Mouse (Mus musculus): ENCODE data around the gene Smtnl1.

Smtnl1 gene

DNA sequence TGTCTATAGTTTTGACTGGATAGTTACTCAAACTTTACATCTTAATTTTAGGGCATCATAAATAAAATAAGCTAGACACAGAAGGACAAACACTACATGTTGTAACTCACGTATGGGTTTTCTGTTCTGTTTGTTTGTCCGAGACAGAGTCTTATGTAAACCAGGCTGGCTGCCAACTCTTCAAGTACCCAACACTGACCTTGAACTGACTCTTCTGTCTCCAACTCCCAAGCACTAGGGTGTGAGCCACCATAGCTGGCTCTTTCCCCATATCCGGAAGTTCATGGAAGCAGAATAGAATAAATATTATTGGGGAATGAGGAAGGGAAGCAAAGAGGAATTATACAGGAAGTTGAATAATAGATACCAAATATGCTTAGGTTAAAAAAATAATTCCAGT, 29.9 kb downstream of the Smtnl1 start:
- peak; percentile 42 for DNase-seq

DNA sequence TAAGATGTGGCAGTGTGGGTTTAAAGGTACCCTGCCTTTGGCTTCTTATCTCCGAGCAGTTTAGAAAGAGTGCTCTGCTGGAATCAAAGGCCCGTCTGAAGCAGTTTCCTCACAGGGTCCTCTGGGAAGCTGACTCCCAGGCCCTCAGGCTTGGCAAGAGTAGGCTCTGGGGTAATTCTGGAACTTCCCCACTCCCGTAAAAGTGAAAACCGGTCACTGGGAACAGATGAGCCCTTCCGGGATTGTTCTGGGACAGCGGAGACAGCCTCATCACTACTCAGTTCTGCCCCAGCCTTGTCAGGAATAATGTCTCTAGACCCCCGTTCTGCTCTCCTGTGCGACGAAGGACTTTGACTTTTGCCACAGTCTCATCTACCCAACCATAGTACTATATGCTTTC, 32.0 kb downstream of the Smtnl1 start:
- no peak for DNase-seq

DNA sequence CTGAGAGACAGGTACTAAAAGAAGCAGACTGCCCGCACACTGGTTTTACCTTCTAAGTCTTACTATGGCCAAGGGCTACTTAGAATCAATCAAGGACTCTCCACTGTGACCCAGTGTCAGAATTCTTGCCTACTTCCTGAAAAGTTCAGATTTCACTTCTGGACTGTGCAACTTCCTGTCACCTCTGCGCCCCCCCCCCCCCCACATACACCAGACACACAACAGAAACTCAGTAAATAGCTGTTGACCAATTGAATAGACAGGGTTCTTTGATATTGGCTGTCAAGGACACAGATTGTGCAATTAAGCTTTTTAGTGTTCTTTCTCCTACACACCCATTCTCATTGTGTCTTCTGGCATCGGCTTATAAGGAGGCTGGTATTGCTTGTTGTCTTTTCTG, 34.1 kb downstream of the Smtnl1 start:
- DNase-seq, result no peak

DNA sequence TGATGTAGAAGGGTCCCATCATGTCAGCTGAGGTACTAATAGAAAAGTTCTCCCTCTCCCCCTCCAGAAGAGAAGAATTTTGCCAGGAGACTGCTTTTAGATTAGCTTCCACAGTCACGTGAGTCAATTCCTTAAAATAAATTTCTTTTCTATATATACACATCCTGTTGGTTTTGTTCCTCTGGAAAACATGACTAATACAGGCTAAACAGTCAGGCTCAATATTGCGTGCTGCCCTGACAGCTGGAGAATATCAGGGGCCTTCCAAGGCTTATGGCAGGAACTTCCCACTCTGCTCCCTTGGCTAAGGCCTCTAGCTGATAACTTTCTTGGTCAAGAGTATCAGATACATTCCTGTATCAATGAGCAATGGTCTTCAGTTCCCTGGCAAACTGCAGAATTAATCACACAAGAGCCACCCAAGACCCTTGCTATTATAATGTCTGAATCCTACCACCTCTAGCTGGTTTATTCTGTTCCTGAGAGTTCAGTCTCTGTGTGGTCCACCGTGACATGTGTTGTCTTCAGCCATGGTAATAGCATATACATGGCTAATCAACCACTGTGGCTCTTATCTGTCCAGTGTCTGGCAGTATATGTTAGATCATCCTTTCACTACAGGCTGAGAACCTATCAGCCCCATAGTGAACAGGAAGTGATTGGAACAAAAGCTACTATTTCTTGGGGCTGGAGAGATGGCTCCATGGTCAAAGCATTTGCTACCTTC, 38.4 kb downstream of the Smtnl1 start:
- peak; percentile 25 for DNase-seq

DNA sequence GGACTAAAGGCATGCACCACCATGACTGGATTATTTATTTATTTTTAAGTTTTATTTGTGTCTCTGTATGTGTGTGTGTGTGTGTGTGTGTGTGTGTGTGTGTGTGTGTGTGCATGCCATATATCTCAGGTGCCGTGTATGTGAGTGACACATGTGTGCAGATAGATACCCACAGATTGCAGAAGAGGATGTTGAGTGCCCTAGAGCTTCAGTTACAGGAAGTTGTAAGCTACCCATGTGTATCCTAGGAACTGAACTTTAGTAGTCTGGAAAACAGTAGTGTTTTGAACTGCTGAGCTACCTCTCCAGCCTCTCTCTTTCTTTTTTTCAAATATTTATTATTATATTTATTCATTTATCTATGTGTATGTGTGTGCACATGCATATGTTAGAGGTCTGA, 39.1 kb downstream of the Smtnl1 start:
- DNase-seq, result no peak

DNA sequence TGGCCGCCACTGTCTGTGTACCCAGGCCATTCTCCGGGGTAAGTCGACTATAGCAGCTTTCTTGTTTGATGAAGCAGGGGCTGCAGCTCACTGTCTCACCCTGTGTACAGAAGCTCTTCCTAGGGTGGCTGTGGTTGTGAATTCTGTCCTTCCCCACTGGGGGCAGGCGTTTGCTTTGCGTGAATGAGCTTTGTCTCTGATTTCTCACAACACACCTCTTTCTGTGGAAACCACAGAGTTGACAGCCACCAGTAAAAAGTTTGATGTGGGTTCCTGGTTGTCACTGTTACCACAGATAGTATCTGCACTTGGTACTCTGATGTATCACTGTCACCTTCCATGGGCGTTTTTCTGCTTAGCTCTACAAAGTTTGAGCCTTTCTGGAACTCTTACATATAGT, 43.2 kb downstream of the Smtnl1 start:
- peak; percentile 40 for DNase-seq

DNA sequence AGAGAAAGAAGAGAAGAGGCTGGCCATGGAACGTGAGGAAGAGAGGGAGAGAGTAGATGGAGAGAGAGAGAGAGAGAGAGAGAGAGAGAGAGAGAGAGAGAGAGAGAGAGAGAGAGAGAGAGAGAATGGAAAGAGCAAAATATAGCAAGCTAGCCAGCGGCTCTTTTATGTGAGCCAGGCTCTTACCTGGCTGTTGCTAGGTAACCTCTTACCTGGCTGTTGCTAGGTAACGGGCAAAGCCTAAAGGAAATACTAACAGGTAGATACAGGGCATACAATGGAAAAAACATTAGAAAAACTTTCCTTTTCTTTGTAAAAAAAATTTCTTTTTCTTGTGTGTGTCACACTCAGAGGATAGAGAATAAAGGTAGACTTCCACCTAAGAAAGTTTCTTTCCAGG, 44.7 kb downstream of the Smtnl1 start:
- peak; percentile 23 for DNase-seq

DNA sequence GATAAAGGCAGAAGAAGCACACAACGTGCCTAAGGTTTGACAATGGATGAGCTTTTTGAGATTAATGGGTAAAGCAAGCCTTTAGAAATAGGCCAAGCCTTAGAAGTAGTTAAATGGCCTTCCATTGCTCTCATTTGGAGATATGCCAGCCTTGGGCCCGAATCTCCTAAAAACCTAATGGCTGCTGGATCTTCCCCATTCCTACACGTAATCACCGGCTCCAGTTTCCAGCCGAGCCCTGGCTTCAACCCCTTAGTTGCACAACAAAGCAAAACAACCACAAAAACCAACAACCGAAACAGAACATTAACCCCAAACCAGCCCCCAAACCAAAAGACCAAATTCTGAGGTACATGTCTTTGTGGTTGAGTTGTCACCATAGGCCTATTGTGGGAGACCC, 46.8 kb downstream of the Smtnl1 start:
- DNase-seq, result peak; percentile 65

DNA sequence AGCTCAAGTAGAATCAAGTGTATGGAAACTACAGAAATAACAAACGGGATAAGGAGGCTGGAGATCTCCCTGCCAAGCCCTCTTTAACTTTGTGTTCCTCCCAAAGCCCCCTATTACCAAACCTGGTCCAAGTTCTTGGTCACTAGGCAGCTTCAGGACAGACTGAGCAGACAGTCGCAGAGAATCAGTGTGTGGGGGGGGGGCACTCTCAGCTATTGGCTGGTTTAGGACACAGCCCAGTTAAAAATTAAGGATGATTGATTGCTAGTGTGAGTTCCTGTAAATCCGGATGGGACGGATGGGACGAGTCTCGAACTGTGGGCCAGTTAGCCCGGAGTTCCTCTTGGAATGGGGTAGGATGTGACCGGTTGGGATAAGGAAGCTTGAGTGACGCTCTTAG, 47.2 kb downstream of the Smtnl1 start, which contains the start of gene Serping1:
Gene Serping1, minus strand, starts transcription at position 204 of the 400 bp plus-strand sequence.
- peak; percentile 29 for DNase-seq

DNA sequence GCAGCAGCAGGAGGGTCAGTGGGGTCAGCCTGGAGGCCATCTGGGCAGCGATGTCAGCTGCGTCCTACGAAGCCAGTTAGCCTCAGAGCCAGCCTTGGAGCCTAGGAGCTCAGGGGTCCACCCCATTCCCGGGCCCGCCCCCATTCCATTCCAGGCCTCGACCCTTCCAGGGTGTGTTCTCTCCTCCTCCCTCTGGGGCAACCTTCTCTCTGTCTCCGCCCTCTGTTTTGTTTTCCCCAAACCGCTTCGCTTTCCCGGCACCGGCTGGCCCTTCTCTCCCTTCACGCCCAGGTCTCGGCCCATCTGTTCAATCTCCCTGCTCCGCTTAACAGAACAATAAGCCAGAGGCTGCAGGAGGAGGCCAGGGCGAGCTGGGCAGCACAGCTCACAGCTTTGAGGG, 47.7 kb downstream of the Smtnl1 start:
- DNase-seq, result peak; percentile 94

DNA sequence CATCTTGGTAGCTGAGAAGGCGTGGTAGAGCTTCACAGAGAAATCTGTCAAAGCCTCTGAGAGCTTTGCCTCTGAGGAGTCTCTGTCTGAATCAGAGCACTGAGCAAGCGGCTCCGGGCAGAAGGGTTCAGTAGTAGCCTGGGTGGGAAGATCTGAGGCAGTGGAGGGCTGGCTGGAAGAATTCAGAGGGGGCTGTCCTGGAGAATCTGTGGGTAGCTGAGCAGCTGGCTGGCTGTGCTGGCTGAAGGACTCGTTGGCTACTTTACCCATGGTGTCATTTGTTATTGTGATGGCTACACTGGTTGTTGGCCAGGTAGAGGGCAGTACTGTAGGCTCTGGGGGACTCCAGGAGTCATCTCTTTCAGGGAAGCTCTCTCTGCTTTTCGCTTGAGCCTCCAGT, 49.3 kb downstream of the Smtnl1 start:
- peak; percentile 5 for DNase-seq

DNA sequence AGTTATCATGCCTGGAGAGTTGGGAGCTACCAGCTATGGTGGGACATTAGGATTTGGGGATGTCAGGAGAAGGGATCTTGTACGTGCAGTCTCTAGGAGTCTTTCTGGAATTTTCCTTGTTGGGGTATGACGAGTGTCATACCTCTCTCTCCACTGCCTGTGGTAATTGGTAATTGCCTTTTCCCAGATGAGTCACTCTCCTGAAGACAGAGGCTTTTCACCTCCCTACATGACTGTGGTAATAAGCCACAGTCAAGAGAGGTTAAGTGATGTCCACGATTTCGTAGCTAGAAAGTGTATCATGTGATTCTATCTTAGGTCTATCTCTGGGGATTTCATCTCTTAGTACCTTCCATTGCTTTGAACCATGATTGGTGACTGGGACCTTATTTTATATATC, 50.0 kb downstream of the Smtnl1 start:
- DNase-seq, result no peak

DNA sequence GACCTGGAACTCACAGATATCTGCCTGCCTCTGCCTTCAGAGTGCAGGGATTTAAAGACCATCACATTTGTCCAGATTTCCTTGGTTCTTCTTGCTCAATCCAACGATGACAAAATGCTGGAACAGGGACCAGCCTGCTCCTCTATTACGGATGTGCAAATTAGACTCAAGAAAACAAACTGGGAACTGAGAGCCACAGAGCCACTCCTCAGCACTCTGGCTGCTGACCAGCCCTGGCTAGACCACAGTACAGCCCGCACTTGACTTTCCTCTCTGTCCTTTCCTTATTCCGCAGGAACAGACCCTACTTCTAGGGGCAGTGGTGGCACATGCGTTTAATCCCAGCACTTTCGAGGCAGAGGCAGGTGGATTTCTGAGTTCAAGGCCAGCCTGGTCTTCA, 52.0 kb downstream of the Smtnl1 start:
- no peak for DNase-seq

DNA sequence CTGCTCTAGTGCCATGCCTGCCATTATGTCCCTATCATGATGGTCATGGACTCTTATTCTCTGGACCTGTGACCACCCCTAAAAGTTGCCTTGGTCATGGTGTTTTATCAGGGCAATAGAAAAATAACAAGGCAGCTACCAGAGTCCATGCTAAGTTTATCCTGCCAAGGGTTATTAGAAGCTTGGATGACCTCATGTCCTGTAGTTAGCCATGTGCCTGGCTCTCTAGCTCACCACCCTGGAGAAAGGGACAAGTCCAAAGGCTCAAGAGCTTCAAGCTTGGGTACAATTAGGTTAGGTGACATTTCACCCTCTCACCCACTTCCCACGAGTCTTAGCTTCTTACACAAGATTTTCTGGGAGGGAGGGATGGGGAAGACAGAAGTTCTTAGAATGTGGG, 59.6 kb downstream of the Smtnl1 start:
- DNase-seq, result no peak

DNA sequence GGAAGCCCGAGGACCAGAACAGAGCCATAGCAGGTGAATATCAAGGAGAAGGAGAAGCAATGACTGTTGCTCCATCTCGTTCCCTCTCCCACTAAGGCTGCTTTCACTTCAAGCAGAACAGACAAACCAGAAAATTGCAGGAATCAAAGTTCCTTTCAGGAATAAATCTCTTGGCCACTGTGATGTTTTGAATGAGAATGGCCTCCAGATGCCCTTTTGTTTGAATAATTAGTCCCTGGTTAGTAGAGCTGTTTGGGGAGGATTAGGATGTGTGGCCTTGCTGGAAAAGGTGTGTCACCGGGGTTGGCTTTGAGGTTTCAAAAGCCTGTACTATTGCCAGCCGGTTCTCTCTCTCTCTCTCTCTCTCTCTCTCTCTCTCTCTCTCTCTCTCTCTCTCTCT, 60.2 kb downstream of the Smtnl1 start:
- DNase-seq, result no peak

DNA sequence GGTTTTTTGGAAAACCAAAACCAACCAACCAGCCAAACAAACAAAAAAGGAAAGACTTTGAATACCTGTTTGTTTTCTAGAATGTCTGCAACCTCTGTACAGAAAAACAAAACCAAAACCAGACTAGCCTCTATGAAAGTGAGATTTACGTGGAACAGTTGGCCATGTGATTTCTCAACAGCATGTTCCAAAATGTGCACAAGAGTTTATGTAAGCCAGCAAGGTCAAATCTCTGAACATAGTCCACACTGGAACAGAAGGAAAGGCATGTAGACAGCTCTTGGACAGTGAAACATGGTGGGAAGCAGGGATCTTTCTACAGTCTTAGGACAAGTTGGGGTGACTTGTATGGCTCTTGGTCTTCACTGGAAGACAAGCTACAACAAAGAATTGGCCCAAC, 60.6 kb downstream of the Smtnl1 start:
- no peak for DNase-seq

DNA sequence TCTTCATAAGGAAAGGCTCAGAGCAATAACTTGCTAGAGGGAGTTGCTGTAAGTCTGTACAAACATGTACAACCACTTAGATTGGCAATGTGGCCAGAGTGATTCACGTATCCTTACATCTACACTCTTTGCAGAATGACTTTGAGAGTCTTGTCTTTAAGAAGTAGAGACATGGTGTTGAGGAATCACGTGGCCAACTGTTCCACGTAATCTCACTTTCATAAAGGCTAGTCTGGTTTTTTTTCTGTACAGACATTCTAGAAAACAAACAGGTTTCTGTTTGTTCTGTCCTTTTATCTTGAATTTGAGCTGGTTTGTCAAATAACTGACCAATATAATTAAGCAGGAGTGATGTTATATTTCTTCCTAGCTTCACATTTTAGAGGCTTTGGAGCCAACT, 61.1 kb downstream of the Smtnl1 start:
- DNase-seq, result no peak
